Mouse (Mus musculus) erythroblast, embryonic 14.5 days (primary cell): ENCODE results near the gene Rassf1. TPM values are rescaled to one million over a fixed set of nuclear protein-coding genes. Genes with fewer than 3 reads are reported as not detected.

Experiments
- H3K27me3 ChIP-seq: 2 replicates; pipeline ENCODE4 v1.6.1; 2012; ENCODE audit warnings: inconsistent platforms; ENCODE audit not compliant: control insufficient read depth
- H3K36me3 ChIP-seq: 2 replicates; pipeline ENCODE4 v1.6.1; 2012; ENCODE audit warnings: mild to moderate bottlenecking, inconsistent platforms; ENCODE audit not compliant: control insufficient read depth
- H3K4me1 ChIP-seq: 2 replicates; pipeline ENCODE4 v1.6.1; 2012; ENCODE audit warnings: inconsistent platforms; ENCODE audit not compliant: control insufficient read depth
- H3K4me3 ChIP-seq: replicated peaks from 2 replicates; pipeline ENCODE3; 2012; ENCODE audit warnings: moderate library complexity, mild to moderate bottlenecking, inconsistent platforms
- H3K9me3 ChIP-seq: 2 replicates; pipeline ENCODE4 v1.6.1; 2012; ENCODE audit warnings: low read length, inconsistent platforms, mixed read lengths; ENCODE audit not compliant: control insufficient read depth
- GATA1 ChIP-seq: IDR thresholded peaks from 2 replicates; pipeline ENCODE4 v1.6.1; 2012; ENCODE audit warnings: low read length, inconsistent platforms, mixed read lengths
- TAL1 ChIP-seq: IDR thresholded peaks from 3 replicates; pipeline ENCODE4 v1.6.1; 2012; ENCODE audit warnings: low read length, inconsistent platforms, mixed read lengths
- polyA plus RNA-seq: library from polyadenylated mRNA; stranded (reverse); fragments of >175 nt; gene quantifications from 2 replicates; pipeline ENCODE4 v1.2.3, GENCODE M21; 2012

The Rassf1 gene
- polyA plus RNA-seq, 1 experiment: 2.0 TPM

- Histone ChIP-seq H3K36me3 (peaks cover 30% of the 10 kb centered on the region), H3K4me3 (peak overlapping the region; percentile 65), H3K4me1 (peaks cover 44% of the 10 kb centered on the region), H3K9me3 (no peaks in the 10 kb centered on the region), H3K27me3 (peaks cover 2% of the 10 kb centered on the region)
- TF ChIP-seq TAL1 (no peak), GATA1 (no peak)
Observed at GRCm38 (mm10) chr9:107611456-107612190, 60.3 kb downstream of the Rassf1 start.

Other genes starting within 250 kb of the Rassf1 start
- gene Hemk1, start 213.2 kb upstream of the Rassf1 start, polyA plus RNA-seq: 0.24 and 0.32 TPM in 2 replicates
- gene 6430571L13Rik, start 211.0 kb upstream of the Rassf1 start, polyA plus RNA-seq: not detected in 2 replicates
- not detected in 2 replicates for gene Cacna2d2, start 151.9 kb upstream of the Rassf1 start, polyA plus RNA-seq
- 0.88 and 0.99 TPM in 2 replicates for gene Tmem115, start 17.6 kb upstream of the Rassf1 start, polyA plus RNA-seq
- gene Cyb561d2, start 9.4 kb upstream of the Rassf1 start, polyA plus RNA-seq: 0.06 and 0.29 TPM in 2 replicates
- 0.03 and 0.25 TPM in 2 replicates for gene Nprl2, start 9.3 kb upstream of the Rassf1 start, polyA plus RNA-seq
- 0.13 TPM in 1 of 2 replicates, not detected in the other for gene Zmynd10, start 4.3 kb upstream of the Rassf1 start, polyA plus RNA-seq
- gene Tusc2, start 11.7 kb downstream of the Rassf1 start, polyA plus RNA-seq: 3.7 and 5.3 TPM in 2 replicates
- 4.1 and 5.4 TPM in 2 replicates for gene Hyal2, start 16.4 kb downstream of the Rassf1 start, polyA plus RNA-seq
- gene Hyal1, start 25.4 kb downstream of the Rassf1 start, polyA plus RNA-seq: 0.53 and 0.54 TPM in 2 replicates
- gene Naa80, start 27.3 kb downstream of the Rassf1 start, polyA plus RNA-seq: 10.1 and 11.4 TPM in 2 replicates
- 0.34 TPM in 1 of 2 replicates, not detected in the other for gene Hyal3, start 29.3 kb downstream of the Rassf1 start, polyA plus RNA-seq
- gene Ifrd2, start 36.1 kb downstream of the Rassf1 start, polyA plus RNA-seq: 79.9 and 91.3 TPM in 2 replicates
- gene Sema3b, start 57.7 kb downstream of the Rassf1 start, polyA plus RNA-seq: not detected in 2 replicates
- gene Gnai2, start 83.8 kb downstream of the Rassf1 start, polyA plus RNA-seq: 75.1 and 87.2 TPM in 2 replicates
- 0.02 and 0.05 TPM in 2 replicates for gene Slc38a3, start 118.0 kb downstream of the Rassf1 start, polyA plus RNA-seq
- gene Gnat1, start 128.2 kb downstream of the Rassf1 start, polyA plus RNA-seq: not detected in 2 replicates
- 0.08 TPM in 1 of 2 replicates, not detected in the other for gene Sema3f, start 158.9 kb downstream of the Rassf1 start, polyA plus RNA-seq
- gene Rbm5, start 219.4 kb downstream of the Rassf1 start, polyA plus RNA-seq: 0.76 and 1.6 TPM in 2 replicates